Mouse (Mus musculus) left cerebral cortex, adult 8-10 months (tissue): Measurements from ENCODE around the gene Zfp366. TPM values are rescaled to one million over a fixed set of nuclear protein-coding genes. Genes with fewer than 3 reads are reported as not detected.

Experiments used
- DNase-seq, 2 experiments: peaks; one replicate each; pipeline ENCODE4 v3.0.0; 2022; ENCODE audit warnings: low spot score in 2 of 2
- total RNA-seq, 4 experiments: library from RNA; stranded (reverse); gene quantifications; 2 replicates each; pipeline ENCODE4 v1.2.4; 2022

The Zfp366 gene
- total RNA-seq, 4 experiments from 2014 or later, result 3.1 to 4.1 (median 3.9) TPM

GRCm38 (mm10) chr13:99225374-99226240 lies 41.0 kb downstream of the Zfp366 start:
- no peak for DNase-seq

- no peak for DNase-seq
Measured at GRCm38 (mm10) chr13:99226809-99227208, 42.2 kb downstream of the Zfp366 start.

- no peak for DNase-seq
Measured at GRCm38 (mm10) chr13:99227456-99228250, 43.0 kb downstream of the Zfp366 start.

GRCm38 (mm10) chr13:99228821-99229570 lies 44.4 kb downstream of the Zfp366 start:
- no peak for DNase-seq

- no peak for DNase-seq
Measured at GRCm38 (mm10) chr13:99229641-99230494, 45.2 kb downstream of the Zfp366 start.

GRCm38 (mm10) chr13:99230495-99230868 lies 45.9 kb downstream of the Zfp366 start:
- DNase-seq, result no peak

- DNase-seq, result no peak
Measured at GRCm38 (mm10) chr13:99233333-99233732, 48.7 kb downstream of the Zfp366 start.

GRCm38 (mm10) chr13:99233956-99234355 lies 49.3 kb downstream of the Zfp366 start:
- DNase-seq, result peak in 1 of 2 experiments; percentile 22

- DNase-seq, result no peak
Measured at GRCm38 (mm10) chr13:99235428-99236210, 51.0 kb downstream of the Zfp366 start.

GRCm38 (mm10) chr13:99236222-99236621 lies 51.6 kb downstream of the Zfp366 start:
- no peak for DNase-seq

GRCm38 (mm10) chr13:99237122-99237521 lies 52.5 kb downstream of the Zfp366 start:
- DNase-seq, result no peak

GRCm38 (mm10) chr13:99237841-99238216 lies 53.2 kb downstream of the Zfp366 start:
- DNase-seq, result no peak

GRCm38 (mm10) chr13:99238217-99239160 lies 53.9 kb downstream of the Zfp366 start:
- DNase-seq, result peak in 1 of 2 experiments; percentile 41

GRCm38 (mm10) chr13:99239161-99239530 lies 54.5 kb downstream of the Zfp366 start:
- no peak for DNase-seq

- no peak for DNase-seq
Measured at GRCm38 (mm10) chr13:99239741-99240140, 55.1 kb downstream of the Zfp366 start.

- no peak for DNase-seq
Measured at GRCm38 (mm10) chr13:99241984-99242383, 57.4 kb downstream of the Zfp366 start.

- no peak for DNase-seq
Measured at GRCm38 (mm10) chr13:99242895-99243294, 58.3 kb downstream of the Zfp366 start.

- no peak for DNase-seq
Measured at GRCm38 (mm10) chr13:99243831-99244230, 59.2 kb downstream of the Zfp366 start.

- no peak for DNase-seq
Measured at GRCm38 (mm10) chr13:99244471-99244870, 59.8 kb downstream of the Zfp366 start.
